Mouse (Mus musculus) limb, embryonic 13.5 days (tissue): ENCODE data around the gene Abca5. TPM values are rescaled to one million over a fixed set of nuclear protein-coding genes. Genes with fewer than 3 reads are reported as not detected.
A peak's percentile ranks its signal among the peaks of the same experiment; 100 is the strongest.

Experiments
- ATAC-seq: fragments of 200-750 bp; cut with Nextera tagmentation; 2 replicates; pipeline ENCODE4 v1.8.0; 2017; ENCODE audit warnings: low read depth, moderate number of reproducible peaks, moderate TSS enrichment; ENCODE audit not compliant: low FRiP score
- H3K27ac ChIP-seq: fragments of 300-500 bp; sonication (generic); 2 replicates; pipeline ENCODE4 v1.5.1; 2015; ENCODE audit warnings: inconsistent platforms, mild to moderate bottlenecking, moderate library complexity
- H3K27me3 ChIP-seq: fragments of 300-500 bp; sonication (generic); 2 replicates; pipeline ENCODE4 v1.6.1; 2015; ENCODE audit warnings: mild to moderate bottlenecking, inconsistent platforms
- H3K36me3 ChIP-seq: fragments of 300-500 bp; sonication (generic); 2 replicates; pipeline ENCODE4 v1.6.1; 2015; ENCODE audit warnings: inconsistent platforms, mild to moderate bottlenecking, moderate library complexity
- H3K4me1 ChIP-seq: fragments of 300-500 bp; sonication (generic); 2 replicates; pipeline ENCODE4 v1.6.1; 2015; ENCODE audit warnings: inconsistent platforms
- H3K4me2 ChIP-seq: fragments of 300-500 bp; sonication (generic); replicated peaks from 2 replicates; pipeline ENCODE4 v1.6.1; 2015; ENCODE audit warnings: inconsistent platforms, mild to moderate bottlenecking, moderate library complexity
- H3K4me3 ChIP-seq: fragments of 300-500 bp; sonication (generic); 2 replicates; pipeline ENCODE4 v1.5.1; 2015; ENCODE audit warnings: moderate library complexity, mild to moderate bottlenecking, inconsistent platforms
- H3K9ac ChIP-seq: fragments of 300-500 bp; sonication (generic); 2 replicates; pipeline ENCODE4 v1.6.1; 2015; ENCODE audit warnings: mild to moderate bottlenecking, inconsistent platforms
- H3K9me3 ChIP-seq: fragments of 300-500 bp; sonication (generic); 2 replicates; pipeline ENCODE4 v1.6.1; 2016; ENCODE audit warnings: inconsistent platforms
- WGBS: fragments of 180-500 bp; shearing (Covaris S2); methylation state at CpG from one replicate; pipeline ENCODE4 v1.1.7; 2015; 5-methylcytosine and 5-hydroxymethylcytosine counted together
- polyA plus RNA-seq: library from polyadenylated mRNA; unstranded; fragments of >200 nt; fragmentation: Nextera tagmentation; extraction: Ambion mirVana; gene quantifications from 2 replicates; pipeline ENCODE4 v1.2.1, GENCODE M21; 2015

The Abca5 gene
- 6.5 and 6.6 TPM in 2 replicates for polyA plus RNA-seq

DNA sequence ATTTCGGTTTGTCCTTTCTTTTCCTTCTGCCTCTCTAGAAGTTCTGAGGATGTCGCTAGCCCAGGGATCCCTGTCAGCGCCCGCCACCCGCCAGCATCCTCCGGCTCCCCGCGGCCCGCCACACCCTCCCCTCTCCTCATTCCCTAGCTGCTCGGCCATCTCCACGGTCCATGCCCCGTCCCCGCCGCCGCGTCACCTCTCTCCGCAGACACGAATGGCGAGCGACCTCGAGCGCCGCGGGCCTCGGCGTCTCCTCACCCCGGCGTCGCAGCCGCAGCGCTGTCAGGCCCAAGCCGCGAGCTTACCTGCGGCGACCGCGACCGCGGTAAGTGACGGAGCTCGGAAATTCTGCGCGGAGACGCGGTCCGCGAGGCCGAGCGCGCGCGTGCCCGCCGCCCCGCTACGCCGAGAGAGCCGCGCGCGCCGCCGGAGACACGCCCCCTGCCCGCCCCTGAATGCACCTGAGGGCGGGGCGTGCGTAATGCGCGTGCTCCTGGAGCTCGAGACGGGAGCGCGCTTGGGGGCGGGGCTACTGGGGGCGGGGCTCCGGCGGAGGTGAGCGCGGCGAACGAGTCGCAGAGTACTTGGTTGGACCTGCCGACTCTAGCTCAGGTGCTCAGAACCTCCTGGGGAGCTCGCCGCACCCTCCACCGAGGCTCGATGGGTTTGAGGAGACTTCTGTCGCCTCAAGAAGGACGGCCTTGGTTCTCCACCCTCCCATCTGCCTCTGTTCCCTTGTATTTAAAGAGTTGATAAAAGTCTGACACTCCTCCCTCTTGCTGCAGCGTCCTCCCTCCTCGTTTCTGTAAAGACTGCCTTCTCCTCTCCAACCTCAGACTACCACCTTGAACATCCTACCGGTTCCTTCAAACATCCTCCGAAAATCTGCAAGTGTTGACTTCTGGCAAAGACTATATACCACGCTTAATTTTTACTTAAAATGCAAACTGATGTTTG, at the start of gene Abca5:
Abca5 (minus strand) TSS at position 428 of the 957 bp plus-strand sequence.
- WGBS: under 1% methylated on average over 78 of the region's 95 CpGs
- H3K4me2 ChIP-seq: peak within 1 kb of the TSS; percentile 70
- H3K4me1 ChIP-seq: peaks cover 10% of the 10 kb centered on the region
- no peak within 1 kb of the TSS for H3K27ac ChIP-seq
- H3K27me3 ChIP-seq: peaks cover 32% of the 10 kb centered on the region
- no peaks in the 10 kb centered on the region for H3K9me3 ChIP-seq
- peak within 1 kb of the TSS; percentile 74 for H3K9ac ChIP-seq
- no peaks in the 10 kb centered on the region for H3K36me3 ChIP-seq
- peak within 1 kb of the TSS; percentile 76 for H3K4me3 ChIP-seq
- peak; percentile 90 for ATAC-seq

DNA sequence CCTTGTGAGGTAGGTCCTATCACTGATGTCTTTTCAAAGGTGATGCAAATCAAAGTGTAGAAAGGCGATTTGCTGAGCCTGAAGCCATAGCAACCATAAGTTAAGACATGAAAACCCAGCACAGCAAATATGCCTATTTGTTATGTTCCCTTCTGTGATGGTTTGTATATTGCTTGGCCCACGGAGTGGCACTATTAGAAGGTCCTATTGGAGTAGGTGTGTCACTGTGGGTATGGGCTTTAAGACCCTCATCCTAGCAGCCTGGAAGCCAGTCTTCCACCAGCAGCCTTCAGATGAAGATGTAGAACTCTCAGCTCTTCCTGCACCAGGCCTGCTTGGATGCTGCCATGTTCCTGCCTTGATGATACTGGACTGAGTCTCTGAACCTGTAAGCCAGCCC, 48.0 kb upstream of the Abca5 start:
- Histone ChIP-seq H3K4me1 (peaks cover 2% of the 10 kb centered on the region), H3K36me3 (no peaks in the 10 kb centered on the region), H3K9ac (no peak overlapping the region), H3K4me2 (no peak overlapping the region), H3K4me3 (no peak overlapping the region), H3K27ac (no peak overlapping the region), H3K27me3 (0 out of 2 replicates have a peak, but pooled peaks cover 2% of the 10 kb centered on the region), H3K9me3 (no peaks in the 10 kb centered on the region)
- ATAC-seq: no peak
- WGBS: 86% methylated on average over 2 of the region's 2 CpGs

GRCm38 (mm10) chr11:110380310-110380668, 42.8 kb upstream of the Abca5 start:
- Histone ChIP-seq H3K36me3 (no peaks in the 10 kb centered on the region), H3K9me3 (no peaks in the 10 kb centered on the region), H3K4me2 (peak overlapping the region; percentile 83), H3K4me1 (peaks cover 6% of the 10 kb centered on the region), H3K9ac (peak overlapping the region; percentile 59), H3K27ac (no peak overlapping the region; the same call in 1 of the 2 replicates), H3K27me3 (0 out of 2 replicates have a peak, but pooled peaks cover 4% of the 10 kb centered on the region), H3K4me3 (peak overlapping the region; percentile 45)
- no peak for ATAC-seq
- WGBS: 21% methylated on average over 15 of the region's 15 CpGs

- Histone ChIP-seq H3K9ac (peak overlapping the region; percentile 59), H3K27me3 (0 out of 2 replicates have a peak, but pooled peaks cover 4% of the 10 kb centered on the region), H3K4me3 (peak overlapping the region; percentile 45), H3K4me1 (peaks cover 6% of the 10 kb centered on the region), H3K4me2 (peak overlapping the region; percentile 83), H3K9me3 (no peaks in the 10 kb centered on the region), H3K36me3 (no peaks in the 10 kb centered on the region), H3K27ac (peak overlapping the region; percentile 58; the same call in 1 of the 2 replicates)
- peak; percentile 85 for ATAC-seq
- WGBS: 5% methylated on average over 20 of the region's 20 CpGs
Observed at GRCm38 (mm10) chr11:110379661-110380309, 42.3 kb upstream of the Abca5 start.

GRCm38 (mm10) chr11:110374036-110374435, 36.5 kb upstream of the Abca5 start:
- Histone ChIP-seq H3K4me1 (peaks cover 11% of the 10 kb centered on the region), H3K9me3 (no peaks in the 10 kb centered on the region), H3K9ac (no peak overlapping the region), H3K27me3 (no peaks in the 10 kb centered on the region), H3K36me3 (no peaks in the 10 kb centered on the region), H3K4me2 (no peak overlapping the region), H3K27ac (no peak overlapping the region), H3K4me3 (no peak overlapping the region)
- WGBS: 78% methylated on average over 9 of the region's 9 CpGs
- ATAC-seq: no peak

GRCm38 (mm10) chr11:110372266-110372954, 34.9 kb upstream of the Abca5 start:
- Histone ChIP-seq H3K9me3 (no peaks in the 10 kb centered on the region), H3K9ac (no peak overlapping the region), H3K4me1 (peaks cover 13% of the 10 kb centered on the region), H3K27ac (no peak overlapping the region), H3K4me3 (no peak overlapping the region), H3K36me3 (no peaks in the 10 kb centered on the region), H3K4me2 (no peak overlapping the region), H3K27me3 (no peaks in the 10 kb centered on the region)
- WGBS: 82% methylated on average over 15 of the region's 15 CpGs
- ATAC-seq: no peak

GRCm38 (mm10) chr11:110371827-110372226, 34.3 kb upstream of the Abca5 start:
- peaks cover 13% of the 10 kb centered on the region for H3K4me1 ChIP-seq
- no peaks in the 10 kb centered on the region for H3K27me3 ChIP-seq
- no peak overlapping the region for H3K9ac ChIP-seq
- H3K9me3 ChIP-seq: no peaks in the 10 kb centered on the region
- no peak overlapping the region for H3K4me3 ChIP-seq
- H3K27ac ChIP-seq: no peak overlapping the region
- 57% methylated on average over 8 of the region's 8 CpGs for WGBS
- H3K36me3 ChIP-seq: no peaks in the 10 kb centered on the region
- no peak overlapping the region for H3K4me2 ChIP-seq
- ATAC-seq: no peak

DNA sequence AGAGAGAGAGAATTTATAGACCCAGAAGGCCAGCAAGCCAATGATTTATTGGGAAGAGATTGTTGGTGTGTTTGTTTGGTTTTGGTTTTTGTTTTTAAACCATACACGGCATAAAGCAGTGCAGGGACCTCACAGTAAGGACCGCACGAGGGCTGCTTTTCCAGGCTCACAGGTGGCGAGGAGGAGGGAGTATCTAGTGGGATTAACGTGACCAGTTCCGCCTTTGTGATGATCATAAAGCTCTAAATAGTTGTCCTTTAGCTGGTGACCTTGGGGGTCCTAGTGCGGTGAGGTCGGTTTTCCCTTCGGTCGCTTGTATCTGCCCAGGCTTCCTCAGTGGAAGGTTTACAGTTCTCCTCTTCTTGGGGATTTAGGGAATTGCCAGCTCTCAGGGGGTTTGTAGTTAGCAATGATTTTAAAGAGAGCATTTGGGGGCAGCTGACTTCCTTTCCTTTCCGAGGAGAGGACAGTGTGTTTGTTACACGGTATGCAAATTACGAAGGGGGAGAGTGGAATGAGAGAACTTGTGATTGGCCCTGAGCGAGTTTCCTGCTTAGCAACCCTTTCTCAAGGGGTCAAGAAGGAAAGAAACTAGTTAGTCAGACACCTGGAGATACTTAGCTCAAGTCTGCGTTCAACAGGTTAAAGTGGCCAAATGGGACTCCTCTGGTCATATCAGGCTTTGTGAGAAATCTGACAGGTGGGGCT, 31.9 kb upstream of the Abca5 start:
- Histone ChIP-seq H3K9me3 (no peaks in the 10 kb centered on the region), H3K27ac (no peak overlapping the region), H3K4me3 (peak overlapping the region; percentile 8; the same call in 1 of the 2 replicates), H3K4me2 (peak overlapping the region; percentile 48), H3K36me3 (no peaks in the 10 kb centered on the region), H3K4me1 (peaks cover 13% of the 10 kb centered on the region), H3K27me3 (no peaks in the 10 kb centered on the region), H3K9ac (0 out of 2 replicates have a peak overlapping the region, but pooled peaks have one; percentile 39)
- 10% methylated on average over 15 of the region's 15 CpGs for WGBS
- no peak for ATAC-seq

DNA sequence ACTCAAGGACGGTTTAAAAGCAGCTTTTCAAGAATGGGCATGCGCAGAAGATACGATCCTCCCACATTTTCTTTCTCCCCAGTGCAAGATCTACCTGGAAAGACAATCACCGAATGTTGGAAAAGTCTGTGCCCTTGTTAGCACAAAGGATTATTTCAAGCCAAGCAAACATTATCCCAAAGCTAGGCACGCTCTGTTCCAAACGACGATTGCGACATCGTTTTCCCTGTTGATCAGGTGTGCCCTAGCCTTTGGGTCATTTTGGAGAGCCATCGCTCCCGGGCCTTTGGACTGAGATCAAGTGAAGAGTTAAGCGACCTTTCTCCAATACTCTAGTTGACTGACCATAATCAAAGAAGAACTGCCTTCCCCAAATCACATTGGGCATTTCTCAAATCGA, 30.1 kb upstream of the Abca5 start:
- Histone ChIP-seq H3K36me3 (no peaks in the 10 kb centered on the region), H3K4me3 (no peak overlapping the region), H3K9me3 (no peaks in the 10 kb centered on the region), H3K9ac (no peak overlapping the region), H3K4me2 (no peak overlapping the region), H3K27ac (no peak overlapping the region), H3K4me1 (peaks cover 13% of the 10 kb centered on the region), H3K27me3 (no peaks in the 10 kb centered on the region)
- 88% methylated on average over 13 of the region's 13 CpGs for WGBS
- no peak for ATAC-seq

DNA sequence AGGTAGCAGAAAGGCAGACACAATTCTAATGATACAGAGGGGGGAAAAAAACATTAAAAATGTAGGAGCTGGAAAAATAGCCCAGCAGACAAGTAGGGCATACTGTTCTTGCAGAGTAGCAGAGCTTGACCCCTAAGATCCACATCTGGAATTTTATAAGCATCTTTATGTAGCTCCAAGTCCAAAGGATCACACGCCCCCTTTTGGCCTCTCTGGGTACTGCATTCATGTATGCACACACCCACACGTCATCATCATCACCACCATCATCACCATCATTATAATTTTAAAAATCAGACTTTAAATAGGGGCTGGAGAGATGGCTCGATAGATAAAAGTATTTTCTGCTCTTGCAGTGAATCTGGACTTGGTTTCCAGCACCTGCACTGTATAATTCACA, 29.4 kb upstream of the Abca5 start:
- ATAC-seq: no peak
- H3K9me3 ChIP-seq: no peaks in the 10 kb centered on the region
- 76% methylated on average over 3 of the region's 3 CpGs for WGBS
- no peak overlapping the region for H3K27ac ChIP-seq
- peaks cover 13% of the 10 kb centered on the region for H3K4me1 ChIP-seq
- H3K4me3 ChIP-seq: no peak overlapping the region
- H3K27me3 ChIP-seq: no peaks in the 10 kb centered on the region
- H3K36me3 ChIP-seq: no peaks in the 10 kb centered on the region
- no peak overlapping the region for H3K9ac ChIP-seq
- no peak overlapping the region for H3K4me2 ChIP-seq

DNA sequence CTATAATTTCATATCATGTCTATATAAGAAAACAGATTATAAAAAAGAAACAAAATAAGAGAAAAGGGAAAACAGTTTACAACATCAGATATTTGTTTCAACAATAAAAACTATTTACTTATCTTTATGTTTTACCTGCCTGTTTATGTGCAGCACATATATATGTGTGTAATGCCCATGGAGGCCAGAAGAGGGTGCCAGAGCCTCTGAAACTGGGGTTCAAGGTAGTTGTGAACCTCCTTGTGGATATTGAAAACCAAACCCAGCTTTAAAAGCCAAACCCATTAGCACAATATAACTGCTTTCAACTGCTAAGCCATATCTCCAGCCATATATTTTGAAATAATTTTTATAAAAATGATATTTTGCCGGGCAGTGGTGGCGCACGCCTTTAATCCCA, 27.5 kb upstream of the Abca5 start:
- Histone ChIP-seq H3K36me3 (no peaks in the 10 kb centered on the region), H3K4me2 (no peak overlapping the region), H3K27me3 (no peaks in the 10 kb centered on the region), H3K27ac (no peak overlapping the region), H3K9me3 (no peaks in the 10 kb centered on the region), H3K4me1 (peaks cover 12% of the 10 kb centered on the region), H3K9ac (no peak overlapping the region), H3K4me3 (no peak overlapping the region)
- 75% methylated on average over 3 of the region's 3 CpGs for WGBS
- ATAC-seq: no peak
